Mouse (Mus musculus) right cerebral cortex, postnatal 10 days (tissue): Measurements from ENCODE around the gene Ganab.

ENCODE experiments used
- DNase-seq, 2 experiments: peaks; one replicate each; pipeline ENCODE4 v3.0.0; 2021; ENCODE audit warnings: low spot score in 2 of 2

Gene Ganab

GRCm38 (mm10) chr19:8929224-8930088 lies 31.6 kb downstream of the Ganab start, which contains the start of the genes Rom1 and Eml3:
Gene Rom1 (minus strand): TSS chr19:8929356.
Gene Eml3 (plus strand): TSS chr19:8929552.
- DNase-seq = peak; percentile 73 to 75

- no peak for DNase-seq
Measured at GRCm38 (mm10) chr19:8930117-8930516, 32.2 kb downstream of the Ganab start.

- DNase-seq = no peak
Measured at GRCm38 (mm10) chr19:8930771-8931170, 32.9 kb downstream of the Ganab start.

GRCm38 (mm10) chr19:8936736-8937135 lies 38.9 kb downstream of the Ganab start:
- DNase-seq = no peak

- peak in 1 of 2 experiments; percentile 29 for DNase-seq
Measured at GRCm38 (mm10) chr19:8940526-8941133, 42.8 kb downstream of the Ganab start.

- DNase-seq = no peak
Measured at GRCm38 (mm10) chr19:8941136-8941514, 43.3 kb downstream of the Ganab start.

GRCm38 (mm10) chr19:8941515-8942217 lies 43.8 kb downstream of the Ganab start, which contains the start of gene Mta2:
Gene Mta2 (plus strand): TSS chr19:8941875.
- DNase-seq = peak; percentile 96 to 98

GRCm38 (mm10) chr19:8942276-8942964 lies 44.5 kb downstream of the Ganab start:
- DNase-seq = peak; percentile 69 to 71

- no peak for DNase-seq
Measured at GRCm38 (mm10) chr19:8943047-8943446, 45.2 kb downstream of the Ganab start.

GRCm38 (mm10) chr19:8944062-8944461 lies 46.2 kb downstream of the Ganab start:
- DNase-seq = no peak

GRCm38 (mm10) chr19:8944750-8945149 lies 46.9 kb downstream of the Ganab start:
- peak in 1 of 2 experiments; percentile 61 for DNase-seq

GRCm38 (mm10) chr19:8945251-8945650 lies 47.4 kb downstream of the Ganab start:
- no peak for DNase-seq

- DNase-seq = no peak
Measured at GRCm38 (mm10) chr19:8946929-8947328, 49.1 kb downstream of the Ganab start.

- no peak for DNase-seq
Measured at GRCm38 (mm10) chr19:8950190-8950589, 52.3 kb downstream of the Ganab start.

- DNase-seq = peak; percentile 55 to 72
Measured at GRCm38 (mm10) chr19:8952241-8952640, 54.4 kb downstream of the Ganab start.

GRCm38 (mm10) chr19:8953135-8954039 lies 55.5 kb downstream of the Ganab start, which contains the start of gene Tut1:
Gene Tut1 (plus strand): TSS chr19:8953847.
- DNase-seq = peak; percentile 96 to 97

GRCm38 (mm10) chr19:8954171-8954570 lies 56.3 kb downstream of the Ganab start:
- DNase-seq = no peak

GRCm38 (mm10) chr19:8962256-8962655 lies 64.4 kb downstream of the Ganab start:
- no peak for DNase-seq

- DNase-seq = no peak
Measured at GRCm38 (mm10) chr19:8965075-8965474, 67.2 kb downstream of the Ganab start.

GRCm38 (mm10) chr19:8965771-8966170 lies 67.9 kb downstream of the Ganab start:
- DNase-seq = no peak

GRCm38 (mm10) chr19:8966198-8966589 lies 68.3 kb downstream of the Ganab start:
- no peak for DNase-seq
